Mouse (Mus musculus): ENCODE data around the gene Gm9964. TPM values are rescaled to one million over a fixed set of nuclear protein-coding genes. Genes with fewer than 3 reads are reported as not detected.

Gene Gm9964
- polyA plus RNA-seq, 1 experiment from 2014 or later = not detected

- peaks cover 5% of the 10 kb centered on the region for H3K4me1 ChIP-seq
- no peak overlapping the region for H3K4me3 ChIP-seq
- H3K36me3 ChIP-seq = no peaks in the 10 kb centered on the region
- no peak overlapping the region for H3K4me2 ChIP-seq
- H3K9ac ChIP-seq = no peak overlapping the region
- no peak overlapping the region for H3K27ac ChIP-seq
- WGBS (ENCODE audit: insufficient replicate concordance) = 68% methylated on average over 3 of the region's 3 CpGs
- no peak for ATAC-seq
- no peaks in the 10 kb centered on the region for H3K9me3 ChIP-seq (replicated peaks)
- H3K27me3 ChIP-seq (replicated peaks) = no peaks in the 10 kb centered on the region
Observed at GRCm38 (mm10) chr11:79293025-79293424, 3.7 kb downstream of the Gm9964 start.

- 75% methylated on average over 3 of the region's 3 CpGs for WGBS (ENCODE audit: insufficient replicate concordance)
- ATAC-seq = no peak
Observed at GRCm38 (mm10) chr11:79292130-79292529, 4.6 kb downstream of the Gm9964 start.

GRCm38 (mm10) chr11:79291651-79292050, 5.1 kb downstream of the Gm9964 start:
- WGBS (ENCODE audit: insufficient replicate concordance) = 45% methylated on average over 5 of the region's 5 CpGs
- H3K9ac ChIP-seq = no peak overlapping the region
- no peak overlapping the region for H3K27ac ChIP-seq
- H3K9me3 ChIP-seq (replicated peaks) = no peaks in the 10 kb centered on the region
- no peaks in the 10 kb centered on the region for H3K36me3 ChIP-seq
- no peak overlapping the region for H3K4me3 ChIP-seq
- no peak overlapping the region for H3K4me2 ChIP-seq
- peaks cover 15% of the 10 kb centered on the region for H3K4me1 ChIP-seq
- no peaks in the 10 kb centered on the region for H3K27me3 ChIP-seq (replicated peaks)
- no peak for ATAC-seq

More at GRCm38 (mm10) chr11:79292130-79292529, 4.6 kb downstream of the Gm9964 start:
- no peaks in the 10 kb centered on the region for H3K9me3 ChIP-seq (replicated peaks)
- H3K27me3 ChIP-seq (replicated peaks) = no peaks in the 10 kb centered on the region
- no peak overlapping the region for H3K27ac ChIP-seq
- H3K9ac ChIP-seq = no peak overlapping the region
- H3K36me3 ChIP-seq = no peaks in the 10 kb centered on the region
- H3K4me2 ChIP-seq = no peak overlapping the region
- peaks cover 14% of the 10 kb centered on the region for H3K4me1 ChIP-seq
- H3K4me3 ChIP-seq = no peak overlapping the region

- 45% methylated on average over 2 of the region's 2 CpGs for WGBS (ENCODE audit: insufficient replicate concordance)
- Histone ChIP-seq H3K4me1 (peaks cover 24% of the 10 kb centered on the region), H3K27me3 (replicated peaks) (no peaks in the 10 kb centered on the region), H3K9ac (no peak overlapping the region), H3K4me3 (no peak overlapping the region), H3K4me2 (no peak overlapping the region), H3K9me3 (replicated peaks) (no peaks in the 10 kb centered on the region), H3K27ac (no peak overlapping the region), H3K36me3 (no peaks in the 10 kb centered on the region)
- no peak for ATAC-seq
Observed at GRCm38 (mm10) chr11:79290473-79290872, 6.2 kb downstream of the Gm9964 start.

- H3K4me1 ChIP-seq = peaks cover 24% of the 10 kb centered on the region
- no peak overlapping the region for H3K27ac ChIP-seq
- H3K9ac ChIP-seq = no peak overlapping the region
- H3K9me3 ChIP-seq (replicated peaks) = 0 out of 2 replicates have a peak, but pooled peaks cover 3% of the 10 kb centered on the region
- H3K4me3 ChIP-seq = no peak overlapping the region
- H3K27me3 ChIP-seq (replicated peaks) = no peaks in the 10 kb centered on the region
- no peaks in the 10 kb centered on the region for H3K36me3 ChIP-seq
- 80% methylated on average over 5 of the region's 5 CpGs for WGBS (ENCODE audit: insufficient replicate concordance)
- H3K4me2 ChIP-seq = no peak overlapping the region
- ATAC-seq = no peak
Observed at GRCm38 (mm10) chr11:79288913-79289640, 7.6 kb downstream of the Gm9964 start.

GRCm38 (mm10) chr11:79288278-79288843, 8.3 kb downstream of the Gm9964 start:
- no peaks in the 10 kb centered on the region for H3K36me3 ChIP-seq
- WGBS (ENCODE audit: insufficient replicate concordance) = 78% methylated on average over 7 of the region's 7 CpGs
- H3K9ac ChIP-seq = no peak overlapping the region
- H3K27me3 ChIP-seq (replicated peaks) = no peaks in the 10 kb centered on the region
- peak overlapping the region; percentile 59; the same call in 1 of the 2 replicates for H3K27ac ChIP-seq
- ATAC-seq = no peak
- H3K4me2 ChIP-seq = no peak overlapping the region
- peaks cover 24% of the 10 kb centered on the region for H3K4me1 ChIP-seq
- H3K9me3 ChIP-seq (replicated peaks) = 0 out of 2 replicates have a peak, but pooled peaks cover 3% of the 10 kb centered on the region
- H3K4me3 ChIP-seq = no peak overlapping the region

- peak; percentile 22; the same call in 1 of the 2 replicates for ATAC-seq
- Histone ChIP-seq H3K4me2 (peak overlapping the region; percentile 45), H3K4me3 (no peak overlapping the region), H3K4me1 (peaks cover 24% of the 10 kb centered on the region), H3K36me3 (no peaks in the 10 kb centered on the region), H3K9me3 (replicated peaks) (0 out of 2 replicates have a peak, but pooled peaks cover 3% of the 10 kb centered on the region), H3K27me3 (replicated peaks) (no peaks in the 10 kb centered on the region), H3K27ac (peak overlapping the region; percentile 71), H3K9ac (no peak overlapping the region)
- 29% methylated on average over 6 of the region's 6 CpGs for WGBS (ENCODE audit: insufficient replicate concordance)
Observed at GRCm38 (mm10) chr11:79287447-79287846, 9.3 kb downstream of the Gm9964 start.

GRCm38 (mm10) chr11:79286305-79286799, 10.4 kb downstream of the Gm9964 start:
- Histone ChIP-seq H3K4me3 (no peak overlapping the region), H3K9ac (0 out of 2 replicates have a peak overlapping the region, but pooled peaks have one; percentile 24), H3K4me1 (peaks cover 25% of the 10 kb centered on the region), H3K4me2 (peak overlapping the region; percentile 45), H3K9me3 (replicated peaks) (0 out of 2 replicates have a peak, but pooled peaks cover 3% of the 10 kb centered on the region), H3K36me3 (no peaks in the 10 kb centered on the region), H3K27me3 (replicated peaks) (no peaks in the 10 kb centered on the region), H3K27ac (peak overlapping the region; percentile 77)
- peak; percentile 45 for ATAC-seq
- 13% methylated on average over 9 of the region's 9 CpGs for WGBS (ENCODE audit: insufficient replicate concordance)

GRCm38 (mm10) chr11:79283350-79284030, 13.2 kb downstream of the Gm9964 start:
- WGBS (ENCODE audit: insufficient replicate concordance) = 69% methylated on average over 4 of the region's 4 CpGs
- Histone ChIP-seq H3K9me3 (replicated peaks) (0 out of 2 replicates have a peak, but pooled peaks cover 3% of the 10 kb centered on the region), H3K36me3 (no peaks in the 10 kb centered on the region), H3K27ac (no peak overlapping the region), H3K27me3 (replicated peaks) (no peaks in the 10 kb centered on the region), H3K4me2 (no peak overlapping the region), H3K9ac (no peak overlapping the region), H3K4me3 (no peak overlapping the region), H3K4me1 (peaks cover 35% of the 10 kb centered on the region)
- ATAC-seq = no peak

- peaks cover 18% of the 10 kb centered on the region for H3K4me1 ChIP-seq
- no peak overlapping the region for H3K4me3 ChIP-seq
- 0 out of 2 replicates have a peak, but pooled peaks cover 3% of the 10 kb centered on the region for H3K9me3 ChIP-seq (replicated peaks)
- H3K27me3 ChIP-seq (replicated peaks) = no peaks in the 10 kb centered on the region
- H3K9ac ChIP-seq = no peak overlapping the region
- WGBS (ENCODE audit: insufficient replicate concordance) = 56% methylated on average over 5 of the region's 5 CpGs
- no peak for ATAC-seq
- H3K36me3 ChIP-seq = no peaks in the 10 kb centered on the region
- no peak overlapping the region for H3K4me2 ChIP-seq
- no peak overlapping the region for H3K27ac ChIP-seq
Observed at GRCm38 (mm10) chr11:79281396-79281795, 15.3 kb downstream of the Gm9964 start.

- Histone ChIP-seq H3K4me2 (no peak overlapping the region), H3K36me3 (no peaks in the 10 kb centered on the region), H3K9me3 (replicated peaks) (0 out of 2 replicates have a peak, but pooled peaks cover 3% of the 10 kb centered on the region), H3K27me3 (replicated peaks) (no peaks in the 10 kb centered on the region), H3K27ac (no peak overlapping the region), H3K4me3 (no peak overlapping the region), H3K9ac (no peak overlapping the region), H3K4me1 (peaks cover 12% of the 10 kb centered on the region; the same call in 1 of the 2 replicates)
- WGBS (ENCODE audit: insufficient replicate concordance) = 44% methylated on average over 2 of the region's 2 CpGs
- ATAC-seq = no peak
Observed at GRCm38 (mm10) chr11:79279732-79280405, 16.8 kb downstream of the Gm9964 start.
